Mouse (Mus musculus) brain, embryonic 14.5 days (tissue): Measurements from ENCODE around the gene Bak1.

ENCODE experiments used
- CTCF ChIP-seq: fragments of 200-500 bp; IDR thresholded peaks from 2 replicates; pipeline ENCODE4 v1.5.1; 2012; ENCODE audit warnings: inconsistent platforms, mild to moderate bottlenecking, moderate library complexity, borderline replicate concordance; ENCODE audit not compliant: insufficient read depth, insufficient read length; ENCODE audit errors: extremely low read depth
- POLR2A ChIP-seq: fragments of 200-500 bp; IDR thresholded peaks from 2 replicates; pipeline ENCODE4 v1.6.1; 2012; ENCODE audit warnings: mild to moderate bottlenecking, inconsistent platforms, borderline replicate concordance; ENCODE audit not compliant: poor library complexity, insufficient read depth, insufficient read length, severe bottlenecking; ENCODE audit errors: extremely low read depth

DNA sequence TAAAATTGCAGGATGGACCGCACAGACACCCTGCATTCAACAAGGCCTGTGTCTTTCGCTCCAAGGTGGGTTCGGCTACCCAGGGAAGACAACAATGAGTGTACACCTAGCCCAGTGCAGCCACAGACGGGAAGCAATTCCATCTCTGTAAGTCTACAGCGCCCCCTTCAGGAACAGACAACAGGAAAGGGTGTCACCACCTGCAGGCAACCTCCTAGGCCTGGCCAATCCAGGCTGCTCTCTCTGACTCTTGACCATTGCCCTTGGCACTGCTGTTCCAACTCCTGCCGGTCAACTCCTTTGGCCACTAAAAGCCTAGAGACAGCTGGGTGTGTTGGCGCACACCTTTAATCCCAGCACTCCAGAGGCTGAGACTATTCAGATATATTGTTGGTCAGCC is 27.7 kb downstream of the Bak1 start:
- TF ChIP-seq POLR2A, result no peak
- TF ChIP-seq CTCF, result peak; percentile 10; the same call in 1 of the 2 replicates
